Mouse (Mus musculus) limb, embryonic 15.5 days (tissue): ENCODE measurements around the gene Ak5. TPM values are rescaled to one million over a fixed set of nuclear protein-coding genes. Genes with fewer than 3 reads are reported as not detected.
A peak's percentile ranks its signal among the peaks of the same experiment; 100 is the strongest.

Experiments
- ATAC-seq: fragments of 200-750 bp; cut with Nextera tagmentation; 2 replicates; pipeline ENCODE4 v1.8.0; 2017; ENCODE audit warnings: low read depth, moderate TSS enrichment; ENCODE audit not compliant: insufficient number of reproducible peaks, low FRiP score, low TSS enrichment
- H3K27ac ChIP-seq: fragments of 300-500 bp; sonication (generic); 2 replicates; pipeline ENCODE4 v1.5.1; 2015; ENCODE audit warnings: moderate library complexity, mild to moderate bottlenecking, inconsistent platforms
- H3K27me3 ChIP-seq: fragments of 300-500 bp; sonication (generic); 2 replicates; pipeline ENCODE4 v1.6.1; 2015; ENCODE audit warnings: inconsistent platforms
- H3K36me3 ChIP-seq: fragments of 300-500 bp; sonication (generic); 2 replicates; pipeline ENCODE4 v1.6.1; 2015; ENCODE audit warnings: inconsistent platforms
- H3K4me1 ChIP-seq: fragments of 300-500 bp; sonication (generic); 2 replicates; pipeline ENCODE4 v1.6.1; 2015; ENCODE audit warnings: inconsistent platforms
- H3K4me2 ChIP-seq: fragments of 300-500 bp; sonication (generic); 2 replicates; pipeline ENCODE4 v1.6.1; 2015; ENCODE audit warnings: mild to moderate bottlenecking, inconsistent platforms
- H3K4me3 ChIP-seq: fragments of 300-500 bp; sonication (generic); 2 replicates; pipeline ENCODE4 v1.5.1; 2015; ENCODE audit warnings: mild to moderate bottlenecking, inconsistent platforms
- H3K9ac ChIP-seq: fragments of 300-500 bp; sonication (generic); 2 replicates; pipeline ENCODE4 v1.6.1; 2015; ENCODE audit warnings: inconsistent platforms
- H3K9me3 ChIP-seq: fragments of 300-500 bp; sonication (generic); 2 replicates; pipeline ENCODE4 v1.6.1; 2016; ENCODE audit warnings: inconsistent platforms
- WGBS: fragments of 180-500 bp; shearing (Covaris S2); methylation state at CpG from one replicate; pipeline ENCODE4 v1.1.7; 2015; 5-methylcytosine and 5-hydroxymethylcytosine counted together
- polyA plus RNA-seq: library from polyadenylated mRNA; unstranded; fragments of >200 nt; fragmentation: Nextera tagmentation; extraction: Ambion mirVana; gene quantifications from 2 replicates; pipeline ENCODE4 v1.2.1, GENCODE M21; 2015

Ak5 gene
- polyA plus RNA-seq, 1 experiment from 2014 or later = 2.0 TPM

GRCm38 (mm10) chr3:152689105-152689504 is 20.9 kb upstream of the Ak5 start:
- Histone ChIP-seq H3K4me3 (no peak overlapping the region), H3K9me3 (no peaks in the 10 kb centered on the region), H3K36me3 (no peaks in the 10 kb centered on the region), H3K27ac (no peak overlapping the region), H3K4me1 (no peaks in the 10 kb centered on the region), H3K4me2 (no peak overlapping the region), H3K27me3 (no peaks in the 10 kb centered on the region), H3K9ac (no peak overlapping the region)
- no peak for ATAC-seq
- 73% methylated on average over 9 of the region's 9 CpGs for WGBS

DNA sequence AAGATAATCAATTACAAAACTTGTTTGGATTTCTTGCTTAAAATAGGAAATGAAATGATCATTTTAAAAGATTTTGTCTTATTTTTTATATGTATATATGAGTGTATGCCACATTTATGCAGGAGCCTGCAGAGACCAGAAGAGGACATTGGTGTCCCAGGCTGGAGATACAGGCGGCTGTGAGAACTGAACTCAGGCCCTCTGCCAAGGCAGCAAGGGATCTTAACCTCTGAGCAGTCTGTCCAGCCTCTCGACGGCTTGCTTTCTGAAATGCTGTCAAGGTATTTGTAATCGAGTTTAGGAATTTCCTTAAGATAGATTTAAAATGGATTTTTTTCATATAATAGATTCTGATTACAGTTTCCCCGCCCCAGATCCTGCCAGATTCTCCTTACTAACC is 20.4 kb upstream of the Ak5 start:
- no peaks in the 10 kb centered on the region for H3K27me3 ChIP-seq
- no peak for ATAC-seq
- H3K27ac ChIP-seq = no peak overlapping the region
- no peak overlapping the region for H3K9ac ChIP-seq
- no peaks in the 10 kb centered on the region for H3K4me1 ChIP-seq
- 84% methylated on average over 5 of the region's 5 CpGs for WGBS
- no peak overlapping the region for H3K4me2 ChIP-seq
- no peaks in the 10 kb centered on the region for H3K9me3 ChIP-seq
- no peaks in the 10 kb centered on the region for H3K36me3 ChIP-seq
- H3K4me3 ChIP-seq = no peak overlapping the region

- Histone ChIP-seq H3K27ac (no peak overlapping the region), H3K4me3 (no peak overlapping the region), H3K9me3 (no peaks in the 10 kb centered on the region), H3K4me2 (no peak overlapping the region), H3K4me1 (no peaks in the 10 kb centered on the region), H3K9ac (no peak overlapping the region), H3K27me3 (peaks cover 9% of the 10 kb centered on the region; the same call in 1 of the 2 replicates), H3K36me3 (no peaks in the 10 kb centered on the region)
- no peak for ATAC-seq
- WGBS = 66% methylated on average over 6 of the region's 6 CpGs
These were observed 6.5 kb upstream of the Ak5 start for GRCm38 (mm10) chr3:152674663-152675062.

DNA sequence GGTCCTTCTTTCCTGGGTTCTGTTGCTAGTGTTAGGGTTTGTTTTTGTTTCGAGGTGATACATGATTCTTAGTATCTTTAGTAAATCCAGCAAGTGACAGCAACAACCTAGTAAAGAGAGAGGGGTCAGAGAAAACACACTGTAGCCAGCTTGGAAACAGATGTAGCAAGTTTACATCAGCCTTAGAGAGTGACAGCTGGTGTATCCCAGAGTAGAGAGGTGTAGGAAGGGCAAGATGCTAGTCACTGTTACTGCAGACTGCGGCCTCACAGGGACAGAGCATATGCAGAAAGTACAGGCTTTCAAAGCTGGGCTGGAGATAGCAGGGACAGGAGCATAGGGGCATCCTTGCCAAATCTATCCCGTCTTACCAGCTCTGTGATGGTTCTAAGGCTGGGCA is 1.6 kb upstream of the Ak5 start:
- Histone ChIP-seq H3K27ac (no peak overlapping the region), H3K36me3 (no peaks in the 10 kb centered on the region), H3K27me3 (peaks cover 44% of the 10 kb centered on the region), H3K4me3 (no peak overlapping the region), H3K9ac (no peak overlapping the region), H3K9me3 (no peaks in the 10 kb centered on the region), H3K4me1 (peaks cover 8% of the 10 kb centered on the region), H3K4me2 (no peak overlapping the region)
- WGBS = 70% methylated on average over 3 of the region's 3 CpGs
- no peak for ATAC-seq

DNA sequence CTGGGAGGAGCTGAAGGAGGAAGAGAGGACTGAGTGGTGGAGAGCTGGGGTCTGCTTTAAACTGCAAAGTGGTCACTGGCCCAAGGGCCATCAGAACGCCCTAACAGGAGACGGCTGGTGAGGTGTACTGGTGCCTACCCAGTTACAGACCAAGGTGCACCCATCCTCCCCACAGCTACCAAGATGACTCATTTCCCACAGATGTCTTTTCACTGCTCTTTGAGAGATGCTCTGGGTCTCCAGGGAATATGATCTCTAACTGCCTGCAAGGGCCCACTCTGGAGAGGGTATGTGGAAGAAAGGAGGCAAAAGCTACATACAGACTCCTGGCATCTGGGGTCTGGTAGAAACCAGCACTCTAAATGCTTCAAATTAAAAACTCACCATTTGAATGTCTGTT is 633 bp upstream of the Ak5 start:
- Histone ChIP-seq H3K27me3 (peaks cover 44% of the 10 kb centered on the region), H3K36me3 (no peaks in the 10 kb centered on the region), H3K9me3 (no peaks in the 10 kb centered on the region), H3K9ac (no peak overlapping the region), H3K4me1 (peaks cover 8% of the 10 kb centered on the region), H3K4me2 (no peak overlapping the region), H3K27ac (no peak overlapping the region), H3K4me3 (no peak overlapping the region)
- WGBS = 83% methylated on average over 2 of the region's 2 CpGs
- ATAC-seq = no peak

DNA sequence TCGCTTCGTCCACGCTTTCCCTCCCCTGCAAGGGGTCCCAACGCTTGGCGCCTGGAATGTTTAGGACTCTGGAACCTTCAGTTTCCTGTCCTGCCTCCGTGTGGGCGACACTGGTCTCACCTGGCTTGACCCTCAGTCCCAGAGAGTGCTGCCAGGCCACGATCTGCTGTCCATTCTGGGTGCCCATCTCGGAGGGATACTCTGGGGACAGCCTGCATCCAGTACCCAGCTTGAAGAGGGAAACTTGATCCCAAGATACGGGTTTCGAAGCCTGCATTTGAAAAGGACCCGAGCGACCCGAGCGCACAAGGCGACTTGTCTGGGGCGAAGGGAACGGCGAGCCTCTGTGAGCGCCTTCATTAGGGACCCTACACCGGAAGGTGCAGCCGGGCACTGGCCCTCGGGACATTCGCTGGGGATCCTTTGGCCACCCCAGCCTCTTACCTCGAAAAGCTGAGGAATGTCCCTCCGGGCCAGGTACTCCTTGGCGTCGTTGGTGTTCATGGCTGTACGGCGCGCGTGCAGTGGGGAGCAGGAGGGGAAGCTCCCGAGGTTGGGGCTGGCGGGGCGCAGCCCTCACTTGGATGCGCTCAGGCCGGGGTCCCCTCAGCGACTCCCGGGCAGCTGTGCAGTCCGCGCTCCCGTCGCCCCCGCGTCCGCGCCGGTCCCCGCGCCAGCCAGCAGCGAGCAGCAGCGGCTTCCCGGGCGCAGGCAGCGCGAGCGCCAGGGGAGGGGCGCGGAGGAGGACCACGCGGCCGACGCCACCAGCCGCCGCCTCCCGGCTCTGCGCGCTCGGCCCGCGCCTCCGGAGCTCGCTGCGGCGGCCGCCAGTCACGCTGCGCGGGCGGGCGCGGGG is 576 bp downstream of the Ak5 start:
- WGBS = under 1% methylated on average over 67 of the region's 82 CpGs
- peaks cover 8% of the 10 kb centered on the region for H3K4me1 ChIP-seq
- H3K36me3 ChIP-seq = no peaks in the 10 kb centered on the region
- H3K4me2 ChIP-seq = peak overlapping the region; percentile 97
- no peaks in the 10 kb centered on the region for H3K9me3 ChIP-seq
- no peak overlapping the region for H3K27ac ChIP-seq
- peaks cover 44% of the 10 kb centered on the region for H3K27me3 ChIP-seq
- peak overlapping the region; percentile 39 for H3K9ac ChIP-seq
- H3K4me3 ChIP-seq = peak overlapping the region; percentile 55
- no peak for ATAC-seq

GRCm38 (mm10) chr3:152666991-152667355 is 1.2 kb downstream of the Ak5 start:
- H3K4me3 ChIP-seq = peak overlapping the region; percentile 55
- ATAC-seq = no peak
- no peak overlapping the region; the same call in 1 of the 2 replicates for H3K9ac ChIP-seq
- H3K27me3 ChIP-seq = peaks cover 44% of the 10 kb centered on the region
- H3K4me1 ChIP-seq = peaks cover 8% of the 10 kb centered on the region
- no peaks in the 10 kb centered on the region for H3K9me3 ChIP-seq
- H3K36me3 ChIP-seq = no peaks in the 10 kb centered on the region
- H3K4me2 ChIP-seq = peak overlapping the region; percentile 97
- WGBS = under 1% methylated on average over 16 of the region's 16 CpGs
- H3K27ac ChIP-seq = no peak overlapping the region

- no peak overlapping the region for H3K4me2 ChIP-seq
- no peak overlapping the region for H3K4me3 ChIP-seq
- H3K27me3 ChIP-seq = no peaks in the 10 kb centered on the region
- no peak overlapping the region for H3K27ac ChIP-seq
- 84% methylated on average over 2 of the region's 2 CpGs for WGBS
- no peaks in the 10 kb centered on the region for H3K4me1 ChIP-seq
- H3K9ac ChIP-seq = no peak overlapping the region
- no peaks in the 10 kb centered on the region for H3K9me3 ChIP-seq
- H3K36me3 ChIP-seq = no peaks in the 10 kb centered on the region
- ATAC-seq = no peak
These were observed 9.6 kb downstream of the Ak5 start for GRCm38 (mm10) chr3:152658592-152658991.

- H3K4me2 ChIP-seq = no peak overlapping the region
- no peak overlapping the region for H3K9ac ChIP-seq
- H3K4me3 ChIP-seq = no peak overlapping the region
- H3K9me3 ChIP-seq = no peaks in the 10 kb centered on the region
- no peak overlapping the region for H3K27ac ChIP-seq
- no peaks in the 10 kb centered on the region for H3K4me1 ChIP-seq
- H3K27me3 ChIP-seq = no peaks in the 10 kb centered on the region
- no peak for ATAC-seq
- H3K36me3 ChIP-seq = no peaks in the 10 kb centered on the region
- 79% methylated on average over 2 of the region's 2 CpGs for WGBS
These were observed 16.2 kb downstream of the Ak5 start for GRCm38 (mm10) chr3:152651991-152652390.

DNA sequence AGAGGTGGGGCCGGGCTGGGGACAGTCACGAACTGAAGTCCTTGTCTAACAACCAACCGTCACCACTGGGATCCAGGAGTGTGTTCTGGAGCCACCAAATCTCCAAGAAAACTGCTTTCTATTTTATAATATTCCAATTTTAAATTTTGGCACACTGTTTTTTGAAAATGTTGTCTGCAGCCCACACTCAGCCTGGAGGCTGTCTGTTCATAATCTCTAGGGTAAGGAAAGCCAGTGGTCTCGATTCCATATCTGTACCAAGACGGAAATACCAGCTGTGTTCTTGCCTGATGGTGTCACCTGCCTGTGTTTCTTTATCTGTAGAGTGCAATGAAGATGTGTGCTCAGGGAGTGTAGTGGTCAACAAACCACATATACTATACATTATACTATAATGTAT is 23.6 kb downstream of the Ak5 start:
- ATAC-seq = no peak
- Histone ChIP-seq H3K36me3 (no peaks in the 10 kb centered on the region), H3K4me3 (no peak overlapping the region), H3K9me3 (no peaks in the 10 kb centered on the region), H3K9ac (no peak overlapping the region), H3K4me1 (no peaks in the 10 kb centered on the region), H3K4me2 (no peak overlapping the region), H3K27me3 (no peaks in the 10 kb centered on the region), H3K27ac (no peak overlapping the region)
- 81% methylated on average over 5 of the region's 5 CpGs for WGBS

GRCm38 (mm10) chr3:152625061-152625820 is 42.9 kb downstream of the Ak5 start:
- H3K27me3 ChIP-seq = no peaks in the 10 kb centered on the region
- no peak overlapping the region for H3K9ac ChIP-seq
- no peaks in the 10 kb centered on the region for H3K36me3 ChIP-seq
- no peaks in the 10 kb centered on the region for H3K4me1 ChIP-seq
- no peak overlapping the region for H3K4me3 ChIP-seq
- no peak overlapping the region for H3K27ac ChIP-seq
- H3K4me2 ChIP-seq = no peak overlapping the region
- no peaks in the 10 kb centered on the region for H3K9me3 ChIP-seq
- 74% methylated on average over 10 of the region's 10 CpGs for WGBS
- no peak for ATAC-seq

DNA sequence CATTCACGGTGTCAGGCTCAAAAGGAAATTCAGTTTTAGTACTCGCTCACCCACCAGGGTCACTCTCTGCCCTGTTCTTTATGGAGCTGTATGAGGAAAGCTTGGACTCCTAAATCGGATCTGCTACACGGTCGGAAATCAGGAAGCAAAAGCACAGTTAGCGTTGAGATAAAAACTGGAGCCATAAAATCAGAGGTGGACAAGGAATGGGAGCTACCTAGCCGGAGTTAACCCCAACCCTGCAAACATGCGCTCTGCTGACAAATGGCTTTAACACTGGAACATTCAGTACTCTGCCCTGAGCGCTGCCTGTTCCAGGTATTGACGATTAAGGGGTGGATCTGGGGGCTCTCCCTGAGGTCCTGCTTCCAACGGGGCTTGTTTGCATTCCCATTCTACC is 47.6 kb downstream of the Ak5 start:
- no peak for ATAC-seq
- H3K36me3 ChIP-seq = no peaks in the 10 kb centered on the region
- no peaks in the 10 kb centered on the region for H3K9me3 ChIP-seq
- no peaks in the 10 kb centered on the region for H3K27me3 ChIP-seq
- no peak overlapping the region for H3K4me2 ChIP-seq
- WGBS = 61% methylated on average over 11 of the region's 11 CpGs
- no peaks in the 10 kb centered on the region for H3K4me1 ChIP-seq
- no peak overlapping the region for H3K27ac ChIP-seq
- H3K4me3 ChIP-seq = no peak overlapping the region
- H3K9ac ChIP-seq = no peak overlapping the region
